Mouse (Mus musculus) adrenal gland, postnatal 4 days (tissue): ENCODE measurements around the gene C1qa. TPM values are rescaled to one million over a fixed set of nuclear protein-coding genes. Genes with fewer than 3 reads are reported as not detected.

Experiments
- DNase-seq, 2 experiments: peaks; one replicate each; pipeline ENCODE4 v3.0.0; 2021 to 2022; ENCODE audit warnings: low spot score in 2 of 2, mixed read lengths in 2 of 2
- total RNA-seq, 2 experiments: library from RNA; stranded (reverse); gene quantifications; 2 replicates each; pipeline ENCODE4 v1.2.3; 2021

The C1qa gene
- total RNA-seq, 2 experiments from 2014 or later: 49.1 to 55.4 TPM

DNA sequence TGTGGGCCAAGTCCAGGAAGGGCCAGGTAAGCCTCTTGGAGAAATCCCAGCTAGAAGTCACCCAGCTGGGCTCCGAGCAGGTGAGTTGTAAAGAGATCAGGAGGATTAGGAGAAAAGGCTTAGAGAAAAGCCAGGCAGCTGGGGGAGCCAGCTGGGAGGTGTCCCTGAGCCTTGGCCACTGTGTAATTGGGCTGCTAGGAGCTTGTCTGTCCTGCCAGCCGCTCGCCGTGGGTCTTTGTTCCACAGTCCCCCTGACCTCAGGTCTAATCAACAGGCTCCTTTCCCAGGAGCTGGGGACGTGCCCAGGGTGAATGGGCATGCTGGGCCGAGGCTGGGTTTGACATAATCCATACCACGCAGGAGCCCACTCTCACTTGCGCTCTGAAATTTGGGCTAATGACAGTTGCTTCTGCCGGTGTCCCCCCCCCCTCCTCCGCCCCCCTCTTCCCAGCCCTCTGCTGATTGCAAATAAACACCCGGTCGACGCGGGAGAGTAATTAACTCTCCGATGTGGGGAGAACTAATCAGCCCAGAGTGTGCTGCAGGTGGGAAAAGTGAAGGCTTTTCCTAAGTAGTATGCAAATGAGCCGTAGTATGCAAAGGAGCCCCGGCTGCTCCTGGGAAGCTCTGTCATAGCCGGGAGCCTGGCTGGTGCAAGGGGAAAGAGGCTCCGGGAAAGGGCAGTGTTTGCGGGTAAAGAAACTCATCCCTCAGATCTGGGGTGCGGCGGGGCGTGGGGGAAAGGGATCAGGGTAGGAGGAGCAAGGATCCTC, 6.3 kb upstream of the C1qa start:
- DNase-seq: no peak

DNA sequence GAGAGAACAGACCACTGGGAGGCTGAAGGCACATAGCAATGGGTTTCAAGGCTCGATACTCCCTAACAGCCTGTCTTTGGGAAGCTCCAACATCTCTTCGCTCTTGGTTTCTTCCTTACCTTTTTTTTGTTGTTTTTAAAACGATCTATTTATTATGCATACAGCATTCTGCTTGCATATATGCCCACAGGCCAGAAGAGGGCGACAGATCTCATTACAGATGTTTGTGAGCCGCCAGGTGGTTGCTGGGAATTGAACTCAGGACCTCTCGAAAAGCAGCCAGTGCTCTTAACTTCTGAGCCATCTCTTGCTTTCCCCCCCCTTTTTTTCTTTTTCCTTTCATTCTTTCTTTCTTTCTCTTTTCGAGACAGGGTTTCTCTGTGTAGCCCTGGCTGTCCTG, 551 bp upstream of the C1qa start:
- no peak for DNase-seq

- no peak for DNase-seq
Observed at GRCm38 (mm10) chr4:136898084-136898598, 462 bp downstream of the C1qa start.

DNA sequence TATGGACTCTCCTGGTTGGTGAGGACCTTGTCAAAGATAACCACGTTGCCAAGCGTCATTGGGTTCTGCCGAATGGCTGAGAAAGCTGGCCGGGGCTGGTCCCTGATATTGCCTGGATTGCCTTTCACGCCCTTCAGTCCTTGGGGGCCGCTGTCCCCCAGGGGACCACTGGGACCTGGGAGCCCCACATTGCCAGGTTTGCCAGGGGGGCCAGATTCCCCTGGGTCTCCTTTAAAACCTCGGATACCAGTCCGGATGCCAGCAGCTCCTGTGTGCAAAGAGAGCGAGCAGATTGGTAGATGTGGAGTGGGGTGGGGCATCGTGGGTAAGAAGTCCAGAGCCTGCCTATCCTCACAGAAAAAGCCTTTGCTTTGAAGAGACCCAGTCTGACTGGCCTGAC, 2.1 kb downstream of the C1qa start:
- no peak for DNase-seq

DNA sequence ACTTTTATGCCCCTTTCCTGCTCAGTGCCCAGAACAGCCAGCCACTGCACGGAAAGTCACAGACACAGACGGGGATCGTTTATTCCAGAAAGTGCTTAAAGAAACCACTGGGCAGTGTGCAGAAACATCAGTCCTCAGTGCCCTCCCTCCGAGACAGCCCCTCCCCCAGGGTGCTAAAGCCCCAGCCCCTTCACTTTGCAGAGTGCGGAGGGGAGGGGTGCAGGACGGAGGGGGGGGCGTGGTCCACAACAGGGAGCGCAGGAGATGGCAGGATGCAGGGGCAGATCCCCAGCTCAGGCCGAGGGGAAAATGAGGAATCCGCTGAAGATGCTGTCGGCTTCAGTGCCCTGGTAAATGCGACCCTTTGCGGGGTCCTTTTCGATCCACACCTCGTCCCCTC, 2.7 kb downstream of the C1qa start:
- DNase-seq: no peak

DNA sequence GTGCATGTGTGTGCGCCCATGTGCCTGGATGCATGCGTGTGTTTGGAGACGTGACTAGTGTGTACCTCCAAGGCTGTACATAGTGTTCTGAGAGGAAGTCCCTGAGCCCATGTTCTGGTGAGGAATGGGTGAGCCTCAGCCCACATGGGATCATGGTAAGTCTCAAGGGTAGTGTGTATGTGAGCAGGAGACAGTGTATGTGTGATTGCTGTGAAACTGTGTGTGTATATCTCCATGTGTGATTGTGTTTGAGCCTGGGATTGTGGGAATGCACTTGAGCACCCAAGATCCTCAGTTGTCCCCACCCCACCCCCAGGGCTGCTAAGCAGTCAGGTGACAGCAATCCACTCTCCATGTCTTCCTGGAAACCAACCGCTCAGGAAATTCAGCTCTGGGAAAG, 3.8 kb downstream of the C1qa start:
- no peak for DNase-seq

GRCm38 (mm10) chr4:136893691-136894543, 4.7 kb downstream of the C1qa start:
- DNase-seq: no peak

DNA sequence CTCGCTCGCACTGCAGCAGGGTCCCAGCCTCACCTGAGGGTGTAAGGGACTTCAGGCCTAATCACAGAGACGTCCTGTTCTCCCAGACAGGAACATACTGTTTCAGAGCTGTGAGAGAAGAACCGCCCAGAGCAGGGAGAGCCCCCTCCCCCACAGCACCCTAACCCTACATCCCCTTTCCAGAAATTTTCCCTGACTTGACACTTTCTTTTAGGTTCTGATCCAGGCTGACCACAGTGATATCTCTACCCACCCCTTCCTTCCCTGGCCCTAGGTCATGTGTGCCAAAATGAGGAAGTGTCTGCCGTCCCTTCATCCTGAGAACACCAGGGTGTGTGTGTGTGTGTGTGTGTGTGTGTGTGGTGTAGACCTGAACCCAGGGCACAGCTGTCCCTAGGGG, 5.8 kb downstream of the C1qa start, which contains the start of gene C1qc:
Gene C1qc, minus strand, starts transcription at position 255 of the 400 bp plus-strand sequence.
- DNase-seq: no peak

GRCm38 (mm10) chr4:136892371-136892770, 6.2 kb downstream of the C1qa start:
- no peak for DNase-seq

- no peak for DNase-seq
Observed at GRCm38 (mm10) chr4:136891115-136891514, 7.5 kb downstream of the C1qa start.

- no peak for DNase-seq
Observed at GRCm38 (mm10) chr4:136889981-136890380, 8.6 kb downstream of the C1qa start.

DNA sequence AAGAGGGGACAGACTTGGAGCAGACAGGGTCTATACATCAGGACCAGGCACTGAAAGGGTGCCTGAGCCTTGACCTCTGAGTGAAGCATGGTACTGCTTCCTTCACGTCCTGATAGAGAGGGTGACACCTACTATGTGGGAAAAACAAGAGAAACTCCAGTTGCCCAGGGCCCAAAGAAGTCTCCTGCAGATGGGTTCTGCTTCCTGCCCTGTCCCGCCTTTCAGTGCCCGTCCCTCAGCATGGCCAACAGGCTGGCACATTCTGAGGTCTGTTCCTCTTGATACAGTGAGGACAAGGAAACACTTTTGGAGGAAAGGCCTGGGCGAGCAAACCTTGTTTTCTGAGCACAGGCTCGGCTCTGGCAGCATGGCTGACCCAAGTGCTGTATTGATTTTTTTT, 10.9 kb downstream of the C1qa start:
- no peak for DNase-seq

GRCm38 (mm10) chr4:136886101-136886500, 12.5 kb downstream of the C1qa start, which contains the start of gene C1qb:
TSS of gene C1qb (minus strand) at chr4:136886187.
- no peak for DNase-seq

GRCm38 (mm10) chr4:136878601-136879000, 20.0 kb downstream of the C1qa start:
- DNase-seq: no peak

GRCm38 (mm10) chr4:136878171-136878570, 20.4 kb downstream of the C1qa start:
- no peak for DNase-seq

DNA sequence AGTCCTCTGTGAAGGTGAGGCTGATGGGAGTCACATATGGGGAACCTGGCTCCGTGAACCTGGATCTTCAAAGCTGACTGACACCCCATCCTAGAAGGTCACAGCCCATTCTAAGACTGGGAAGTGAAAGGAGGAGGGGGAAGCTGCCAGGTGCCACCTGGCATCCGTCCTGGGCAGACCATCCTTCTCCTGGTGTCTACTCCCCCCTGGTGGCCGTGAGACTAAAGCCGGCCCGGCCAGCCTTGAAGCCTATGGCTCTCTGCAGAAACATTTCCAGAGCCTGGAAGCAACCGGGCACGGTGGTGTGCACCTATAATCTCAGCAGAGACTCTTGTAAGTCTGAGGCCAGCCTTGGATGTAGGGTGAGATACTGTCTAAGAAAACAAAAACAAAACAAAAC, 21.6 kb downstream of the C1qa start:
- peak in 1 of 2 experiments; percentile 37 for DNase-seq

- DNase-seq: no peak
Observed at GRCm38 (mm10) chr4:136875012-136875411, 23.6 kb downstream of the C1qa start.

GRCm38 (mm10) chr4:136868371-136868770, 30.2 kb downstream of the C1qa start:
- DNase-seq: no peak

- no peak for DNase-seq
Observed at GRCm38 (mm10) chr4:136867690-136868345, 30.8 kb downstream of the C1qa start.

- no peak for DNase-seq
Observed at GRCm38 (mm10) chr4:136865531-136865930, 33.1 kb downstream of the C1qa start.

GRCm38 (mm10) chr4:136864751-136865470, 33.7 kb downstream of the C1qa start:
- no peak for DNase-seq
